Mouse (Mus musculus): Measurements from ENCODE around the gene Calm2.
A peak's percentile ranks its signal among the peaks of the same experiment; 100 is the strongest.

The Calm2 gene

DNA sequence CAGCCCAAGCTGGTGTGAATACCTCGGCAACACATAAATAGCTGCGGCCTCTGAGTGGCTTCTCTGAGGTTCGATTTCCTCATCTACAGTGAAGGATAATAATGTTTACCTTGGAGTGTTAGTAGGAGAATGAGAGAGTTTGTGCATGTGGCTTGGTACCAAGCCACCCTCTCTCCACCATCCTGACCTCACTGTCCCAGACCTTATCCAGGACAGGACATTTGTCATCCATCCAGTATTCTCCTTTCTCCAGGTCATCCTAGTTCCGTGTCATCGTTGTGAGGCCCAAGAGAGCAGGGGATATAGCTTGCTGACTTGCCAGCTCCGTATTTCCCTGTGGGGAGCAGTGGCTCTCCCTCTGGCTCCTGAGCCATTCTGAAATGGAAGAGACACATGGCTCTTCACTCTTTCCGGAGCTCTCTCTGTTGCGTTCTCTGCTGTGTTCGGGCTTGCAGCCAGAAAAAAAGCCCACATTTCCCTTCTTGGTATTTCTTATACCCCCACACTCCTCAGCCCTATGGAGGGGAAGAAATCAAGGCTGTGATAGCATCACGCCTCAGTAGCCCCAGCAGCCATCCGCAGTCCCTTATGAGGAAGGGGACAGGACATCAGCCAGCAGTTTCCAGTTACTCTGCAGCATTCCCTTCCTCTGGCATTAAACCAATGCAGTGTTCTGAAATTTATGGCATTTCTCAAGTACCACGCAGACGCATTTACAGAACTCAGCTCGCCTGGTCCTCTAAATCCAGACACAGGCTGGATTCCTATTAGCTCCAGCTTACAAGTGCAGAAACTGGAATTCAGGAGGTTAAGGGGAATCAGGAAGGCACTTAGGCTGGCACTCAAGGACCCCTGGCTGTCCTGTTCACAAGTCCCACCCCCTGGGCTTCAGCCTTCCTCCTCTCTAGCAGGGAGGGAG lies 13.3 kb upstream of the Calm2 start:
- DNase-seq (ENCODE audit: low spot score in 2 of 2), result peak; percentile 86 to 88

- no peak for DNase-seq (ENCODE audit: low spot score in 2 of 2)
Observed at GRCm38 (mm10) chr17:87458911-87459749, 12.4 kb upstream of the Calm2 start.

DNA sequence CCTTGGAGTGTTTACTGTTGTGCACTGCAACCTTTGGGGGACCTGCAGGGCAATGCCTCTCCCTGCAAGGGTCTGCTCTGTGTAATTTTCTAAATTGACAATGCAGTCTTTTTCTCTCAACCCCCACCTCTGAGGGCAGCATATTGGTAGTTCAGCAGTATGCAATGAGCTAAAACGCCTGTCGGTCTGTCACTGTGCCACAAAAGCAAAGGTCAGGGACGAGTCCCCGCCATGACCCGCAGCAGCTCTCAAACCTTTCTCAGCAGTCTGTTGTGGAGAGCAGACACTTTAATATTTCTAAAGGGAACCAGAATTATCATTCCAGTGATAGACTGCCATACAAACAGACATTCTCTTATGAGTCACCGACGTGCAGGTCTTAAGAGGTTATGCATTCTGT lies 11.2 kb upstream of the Calm2 start:
- DNase-seq (ENCODE audit: low spot score in 2 of 2), result no peak

DNA sequence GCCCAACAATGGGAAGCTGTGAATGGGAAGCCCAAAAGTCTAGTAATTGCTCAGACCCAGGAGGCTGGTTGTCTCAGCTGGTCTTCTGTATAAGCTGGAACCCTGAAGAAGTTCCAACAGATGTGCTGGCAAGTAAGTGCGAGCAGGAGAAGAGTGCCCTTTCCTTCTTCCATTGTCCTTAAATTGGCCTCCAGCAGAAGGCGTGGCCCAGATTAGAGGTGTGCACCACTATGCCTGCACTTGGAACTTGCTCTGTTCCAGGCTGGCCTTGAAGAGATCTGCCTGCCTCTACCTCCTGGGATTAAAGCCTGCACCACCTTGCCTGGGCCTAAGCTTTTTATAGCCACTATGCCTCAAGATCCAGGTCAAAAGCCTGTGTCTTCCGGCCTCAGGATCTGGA lies 7.4 kb upstream of the Calm2 start:
- no peak for DNase-seq (ENCODE audit: low spot score in 2 of 2)

DNA sequence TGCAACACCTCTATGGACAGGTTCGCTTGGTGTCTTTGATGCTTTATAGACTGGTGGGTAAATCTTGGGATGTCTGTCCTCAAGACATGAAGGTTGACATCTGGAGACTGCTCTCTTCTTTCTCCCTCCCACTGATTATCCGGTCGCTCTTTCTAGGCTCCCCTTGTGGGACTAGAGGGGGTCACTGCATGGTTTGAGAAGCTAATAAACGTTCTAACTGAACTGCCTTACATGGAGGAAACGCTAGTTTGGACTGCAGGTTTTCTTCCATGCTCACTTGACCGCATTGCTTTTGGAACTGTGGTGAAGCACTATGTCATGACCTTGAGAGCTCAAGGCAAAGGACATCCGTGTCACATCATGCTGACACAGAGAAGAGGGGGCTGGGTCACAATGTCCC lies 6.6 kb upstream of the Calm2 start:
- DNase-seq (ENCODE audit: low spot score in 2 of 2), result no peak

GRCm38 (mm10) chr17:87448881-87449280 lies 2.1 kb upstream of the Calm2 start:
- no peak for DNase-seq (ENCODE audit: low spot score in 2 of 2)

DNA sequence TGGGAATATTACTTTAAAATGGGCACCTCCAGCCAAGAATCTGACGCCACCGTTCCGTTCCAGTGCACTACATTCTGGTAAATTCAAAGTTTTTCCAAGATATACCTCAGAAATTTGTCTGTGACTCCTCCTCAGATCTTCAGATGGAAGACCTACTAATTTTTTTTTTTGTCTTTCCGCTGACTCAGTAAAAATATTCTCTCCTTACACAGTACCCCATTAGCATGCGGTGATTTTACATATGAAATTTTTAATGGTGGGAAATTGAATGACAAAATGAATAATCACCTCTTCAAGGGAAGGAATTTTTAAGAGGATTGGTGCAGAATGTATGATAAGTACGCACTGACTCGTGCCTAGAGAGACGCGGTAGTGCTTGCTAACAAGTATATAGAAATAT lies 1.6 kb upstream of the Calm2 start:
- no peak for DNase-seq (ENCODE audit: low spot score in 2 of 2)

DNA sequence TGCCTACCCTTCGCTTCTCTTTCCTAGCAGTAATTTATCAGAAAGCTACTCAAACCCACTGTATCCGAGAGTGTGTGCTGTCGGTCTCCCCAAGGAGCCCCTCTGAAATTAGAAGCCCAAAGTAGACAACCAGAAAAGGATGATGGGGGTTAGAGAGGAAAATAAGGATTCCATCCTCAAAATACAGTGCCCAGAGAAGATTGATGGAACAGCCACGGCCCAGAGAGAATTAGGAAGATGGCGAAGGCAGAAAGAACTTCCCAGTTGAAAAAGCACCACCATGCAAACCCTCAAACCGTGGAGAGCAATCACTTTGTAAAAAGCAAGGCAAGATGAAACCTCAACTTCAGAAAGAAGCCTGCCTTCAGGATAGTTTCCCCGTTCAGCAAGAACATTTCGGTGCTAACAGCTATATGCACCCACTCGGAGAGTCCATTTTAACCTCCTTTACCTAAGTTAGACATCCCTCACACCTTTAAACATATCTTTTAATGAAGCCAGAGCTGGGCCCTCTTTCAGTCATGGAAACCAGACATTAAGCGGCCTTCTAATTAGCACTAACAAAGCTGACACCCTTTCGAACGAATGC lies 971 bp upstream of the Calm2 start:
- no peak for DNase-seq (ENCODE audit: low spot score in 2 of 2)

DNA sequence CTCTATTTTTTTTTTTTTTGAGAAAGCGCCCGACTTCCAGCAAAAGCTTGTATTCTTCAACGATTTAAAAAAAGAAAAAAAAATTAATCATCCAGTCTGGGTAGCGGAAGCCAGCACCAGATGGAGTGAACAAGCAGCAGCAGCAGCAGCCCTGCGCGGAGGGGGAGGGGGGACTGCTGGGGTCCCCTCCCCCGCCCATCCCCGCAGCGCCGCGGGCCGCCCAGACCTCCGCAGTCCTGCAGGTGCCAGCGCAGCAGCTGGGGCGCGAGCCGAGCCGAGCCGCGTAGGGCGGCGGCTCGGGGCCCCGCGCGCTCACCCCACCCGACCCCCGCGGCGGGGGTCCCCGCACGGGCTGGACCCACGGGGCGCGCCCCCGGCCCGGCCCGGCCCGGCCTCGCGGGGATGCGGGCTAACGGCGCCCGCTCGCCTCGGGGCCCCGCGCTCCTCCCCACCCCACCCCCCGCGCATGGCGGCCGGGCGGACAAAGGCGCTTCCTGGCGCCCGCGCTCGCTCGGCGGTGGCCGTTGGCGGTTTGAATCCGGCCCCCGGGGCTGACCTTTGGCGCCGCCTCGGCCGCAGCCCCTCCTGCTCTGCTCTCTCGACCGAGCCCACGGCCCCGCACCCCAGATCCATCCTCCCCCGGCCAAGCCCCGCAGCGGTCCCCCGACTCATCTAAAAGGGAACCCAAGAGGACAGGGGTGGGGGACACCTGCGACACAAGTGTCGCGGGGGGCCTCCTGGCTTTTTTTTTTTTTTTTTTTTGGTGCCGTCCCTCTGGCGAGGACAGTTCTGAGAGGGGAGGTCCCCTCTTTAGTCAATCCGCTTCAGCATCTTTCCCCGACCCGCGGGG lies 593 bp downstream of the Calm2 start:
- peak; percentile 84 to 85 for DNase-seq (ENCODE audit: low spot score in 2 of 2)

DNA sequence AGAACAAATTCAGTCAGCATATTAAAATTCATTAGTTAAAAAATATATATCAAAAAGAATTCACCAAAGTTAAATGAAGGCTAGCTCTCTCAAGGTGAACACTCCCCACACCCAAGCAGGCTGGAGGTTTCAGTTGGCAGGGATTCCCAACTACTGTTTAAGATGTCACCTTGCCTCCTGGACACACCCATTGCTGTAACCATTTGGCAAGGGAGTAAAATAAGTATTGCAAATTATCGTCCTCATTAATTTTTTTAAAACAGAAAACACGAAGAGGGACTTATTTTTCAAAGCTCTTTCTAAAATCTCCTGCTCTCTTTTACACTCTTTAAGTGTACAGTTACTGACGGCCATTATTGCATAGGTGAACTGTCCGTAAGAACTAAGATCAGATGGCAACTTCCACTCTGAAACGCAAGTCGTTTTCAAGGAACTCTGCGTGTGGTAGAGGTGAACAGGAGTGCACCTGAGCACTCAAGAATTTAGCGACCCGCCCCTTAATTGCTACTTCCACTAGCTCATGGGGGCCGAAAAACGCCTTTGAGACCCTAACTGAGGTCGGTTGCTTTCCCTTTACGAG lies 1.3 kb downstream of the Calm2 start:
- DNase-seq (ENCODE audit: low spot score in 2 of 2), result no peak

GRCm38 (mm10) chr17:87444763-87445162 lies 2.0 kb downstream of the Calm2 start:
- no peak for DNase-seq (ENCODE audit: low spot score in 2 of 2)

DNA sequence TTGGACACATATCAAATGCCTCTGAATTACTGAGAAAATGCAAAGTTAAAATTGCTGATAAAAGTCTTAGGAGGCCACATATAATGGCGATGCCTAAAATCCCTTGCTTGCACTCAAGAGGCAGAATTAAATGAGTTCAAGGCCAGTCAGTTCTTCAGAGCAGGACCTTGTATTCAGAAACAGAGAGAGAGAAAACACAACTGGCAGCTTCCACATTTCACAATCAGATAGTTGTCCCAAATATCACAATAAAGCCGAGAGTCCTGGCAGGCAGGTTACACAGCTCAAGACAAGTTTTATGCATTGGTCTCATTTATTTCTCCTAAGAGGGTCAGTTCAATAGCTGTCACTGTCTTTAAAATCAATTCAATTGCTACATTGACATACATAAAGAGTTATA lies 5.2 kb downstream of the Calm2 start:
- DNase-seq (ENCODE audit: low spot score in 2 of 2), result no peak

GRCm38 (mm10) chr17:87439441-87439840 lies 7.3 kb downstream of the Calm2 start:
- no peak for DNase-seq (ENCODE audit: low spot score in 2 of 2)

GRCm38 (mm10) chr17:87433929-87434328 lies 12.8 kb downstream of the Calm2 start:
- no peak for DNase-seq (ENCODE audit: low spot score in 2 of 2)

- DNase-seq (ENCODE audit: low spot score in 2 of 2), result no peak
Observed at GRCm38 (mm10) chr17:87432743-87433142, 14.0 kb downstream of the Calm2 start.

DNA sequence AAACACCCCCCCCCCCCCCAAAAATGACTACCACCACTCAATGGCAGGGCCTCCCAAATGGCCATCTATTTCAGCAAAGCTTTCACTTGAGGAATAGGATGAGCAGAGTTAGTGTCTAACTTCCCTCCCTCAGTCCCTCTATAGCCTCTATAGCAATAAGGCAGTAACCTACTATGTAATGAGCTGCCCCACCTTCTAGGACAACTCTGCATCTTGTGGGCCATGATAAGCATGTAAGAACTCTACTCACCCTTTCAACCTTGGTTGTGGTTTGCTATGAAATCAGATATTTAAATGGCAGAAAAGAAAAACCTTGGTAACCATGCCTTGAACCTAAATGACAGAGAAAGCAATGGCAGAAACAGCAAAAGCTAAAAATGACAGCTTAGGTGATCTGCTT lies 14.4 kb downstream of the Calm2 start:
- DNase-seq (ENCODE audit: low spot score in 2 of 2), result no peak

- no peak for DNase-seq (ENCODE audit: low spot score in 2 of 2)
Observed at GRCm38 (mm10) chr17:87429431-87429830, 17.3 kb downstream of the Calm2 start.

- DNase-seq (ENCODE audit: low spot score in 2 of 2), result no peak
Observed at GRCm38 (mm10) chr17:87427511-87427910, 19.2 kb downstream of the Calm2 start, which contains the start of gene Stpg4. TSS of gene Stpg4 (minus strand) at chr17:87427741.

- DNase-seq (ENCODE audit: low spot score in 2 of 2), result no peak
Observed at GRCm38 (mm10) chr17:87418082-87418481, 28.7 kb downstream of the Calm2 start.

DNA sequence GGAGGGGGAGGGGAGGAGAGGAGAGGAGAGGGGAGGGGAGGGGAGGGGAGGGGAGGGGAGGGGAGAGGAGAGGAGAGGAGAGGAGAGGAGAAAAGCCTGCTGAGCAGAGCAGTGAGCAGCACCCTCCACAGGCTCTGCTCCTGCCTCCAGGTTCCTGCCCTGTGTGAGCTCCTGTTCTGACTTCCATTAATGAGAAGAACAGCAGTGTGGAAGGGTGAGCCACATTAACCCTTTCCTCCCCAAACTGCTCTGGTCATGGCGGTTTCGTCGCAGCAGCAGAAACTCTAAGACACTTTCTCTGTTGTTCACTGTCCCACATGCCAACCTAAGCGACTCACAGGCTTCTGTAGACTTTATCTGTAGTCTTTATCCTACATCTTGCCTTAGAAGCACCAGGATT lies 40.1 kb downstream of the Calm2 start:
- no peak for DNase-seq (ENCODE audit: low spot score in 2 of 2)

GRCm38 (mm10) chr17:87405576-87405975 lies 41.2 kb downstream of the Calm2 start:
- no peak for DNase-seq (ENCODE audit: low spot score in 2 of 2)

Data from right cerebral cortex, postnatal 10 days (tissue).